Mouse (Mus musculus) ovary, adult 2 months (tissue): ENCODE measurements around the gene Chd3. TPM values are rescaled to one million over a fixed set of nuclear protein-coding genes. Genes with fewer than 3 reads are reported as not detected.

Experiments used
- polyA plus RNA-seq: library from polyadenylated mRNA; depleted of rRNA; stranded (reverse); fragments of >200 nt; gene quantifications from 2 replicates; pipeline ENCODE4 v1.2.3, GENCODE M21; 2012; rRNA removed

The Chd3 gene
- 192 and 199 TPM in 2 replicates for polyA plus RNA-seq

GRCm38 (mm10) chr11:69369215-69369989 is at the start of gene Chd3:
TSS of gene Chd3 (minus strand) at chr11:69369406.

DNA sequence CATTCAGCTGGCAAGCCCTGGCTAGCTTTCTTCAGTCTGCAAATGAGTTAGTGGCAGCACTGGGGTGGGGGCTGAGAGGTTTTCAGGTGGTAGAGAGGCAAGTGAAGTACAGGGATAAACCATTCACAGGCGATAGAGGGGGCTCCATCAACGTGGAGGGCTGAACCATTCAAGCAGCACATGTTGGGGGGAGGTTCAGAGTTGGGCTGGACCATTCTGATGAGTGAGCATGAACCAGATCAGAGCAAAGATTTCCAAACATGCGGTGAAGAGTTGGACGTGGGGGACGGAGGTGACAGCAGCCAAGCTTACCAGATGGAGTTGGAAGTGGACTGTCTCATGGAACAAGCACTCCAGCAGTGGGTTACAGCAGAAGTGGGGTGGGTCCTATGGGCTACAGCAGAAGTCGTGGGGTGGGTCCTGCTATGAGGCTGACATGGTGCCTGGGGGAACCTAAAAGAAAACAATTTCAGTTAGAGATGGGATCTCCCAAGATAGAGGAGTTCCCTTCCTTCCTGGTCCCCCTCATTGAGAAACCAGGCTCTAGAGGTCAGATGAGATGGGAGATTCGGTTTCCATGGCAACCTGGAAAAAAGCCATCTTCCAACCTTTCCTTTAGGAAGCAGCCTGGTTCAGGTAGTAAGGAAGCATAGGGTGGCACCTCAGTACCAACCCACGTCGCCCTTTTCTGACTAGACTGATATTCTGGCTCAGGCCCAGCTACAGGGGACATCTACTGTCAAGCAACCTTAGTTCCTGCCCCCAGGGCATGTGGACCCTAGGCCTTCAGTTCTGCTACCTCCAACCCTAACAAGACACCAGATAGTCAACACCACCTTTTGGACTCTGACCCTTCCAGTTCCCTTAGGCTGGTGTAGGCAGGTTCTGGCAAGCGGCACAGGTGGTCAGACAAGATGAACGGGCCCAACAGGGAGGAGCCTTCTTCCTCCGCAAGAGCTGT is 44.3 kb upstream of the Chd3 start, which contains the start of gene Kdm6b:
TSS of gene Kdm6b (minus strand) at position 455 of the 961 bp plus-strand sequence.

GRCm38 (mm10) chr11:69398059-69398458 is 28.9 kb upstream of the Chd3 start, which contains the start of gene Tmem88:
TSS of gene Tmem88 (minus strand) at chr11:69398234.

DNA sequence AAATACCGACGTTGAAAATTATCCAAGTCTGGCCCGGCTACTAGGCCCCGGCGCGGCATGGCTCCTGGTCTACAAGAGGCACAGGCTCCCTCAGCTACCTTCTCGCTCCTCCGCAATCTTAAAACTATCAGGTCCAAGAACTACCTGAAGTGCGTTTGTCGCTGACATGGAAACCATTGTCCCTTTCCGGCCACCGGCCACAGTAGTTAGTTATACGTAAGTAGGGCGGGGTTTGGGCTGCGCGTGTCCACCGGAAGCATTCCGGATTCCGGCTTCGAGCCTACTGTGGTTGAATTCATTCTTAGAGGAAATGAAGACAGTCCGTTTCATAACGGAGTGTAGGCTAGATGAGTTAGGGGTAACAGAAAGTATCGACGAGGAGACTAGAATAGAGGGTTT is 26.0 kb upstream of the Chd3 start, which contains the start of the genes Naa38 and Cyb5d1:
TSS of gene Naa38 (plus strand) at position 253 of the 399 bp plus-strand sequence.
TSS of gene Cyb5d1 (minus strand) at position 397 of the 399 bp plus-strand sequence.

GRCm38 (mm10) chr11:69340161-69341131 is 28.8 kb downstream of the Chd3 start, which contains the start of gene Rnf227:
TSS of gene Rnf227 (plus strand) at chr11:69340461.

GRCm38 (mm10) chr11:69325628-69326407 is 43.4 kb downstream of the Chd3 start, which contains the start of gene Kcnab3:
TSS of gene Kcnab3 (plus strand) at chr11:69326258.

GRCm38 (mm10) chr11:69323667-69324111 is 45.5 kb downstream of the Chd3 start, which contains the start of the genes Cntrob and Trappc1:
TSS of gene Cntrob (minus strand) at chr11:69323775.
TSS of gene Trappc1 (plus strand) at chr11:69323980.

Other genes starting within 250 kb of the Chd3 start
- 0.83 and 1.5 TPM in 2 replicates for gene Hes7, start 249.0 kb downstream of the Chd3 start, polyA plus RNA-seq
- gene 9130213A22Rik, start 246.8 kb downstream of the Chd3 start, polyA plus RNA-seq, result 1.4 TPM in 2 replicates
- gene Aloxe3, start 243.5 kb downstream of the Chd3 start, polyA plus RNA-seq, result 2.8 and 7.0 TPM in 2 replicates
- 0.18 TPM in 1 of 2 replicates, not detected in the other for gene Alox12b, start 212.4 kb downstream of the Chd3 start, polyA plus RNA-seq
- gene Alox8, start 171.6 kb downstream of the Chd3 start, polyA plus RNA-seq, result 0.06 TPM in 1 of 2 replicates, not detected in the other
- gene Gucy2e, start 132.4 kb downstream of the Chd3 start, polyA plus RNA-seq, result 1.6 and 1.8 TPM in 2 replicates
- 11.0 and 12.6 TPM in 2 replicates for gene Cntrob, start 45.6 kb downstream of the Chd3 start, polyA plus RNA-seq
- gene Trappc1, start 45.4 kb downstream of the Chd3 start, polyA plus RNA-seq, result 24.4 and 49.0 TPM in 2 replicates
- 20.8 and 21.2 TPM in 2 replicates for gene Kcnab3, start 43.1 kb downstream of the Chd3 start, polyA plus RNA-seq
- 4.7 and 4.9 TPM in 2 replicates for gene Rnf227, start 28.9 kb downstream of the Chd3 start, polyA plus RNA-seq
- 297 and 329 TPM in 2 replicates for gene Naa38, start 26.1 kb upstream of the Chd3 start, polyA plus RNA-seq
- 18.8 and 20.3 TPM in 2 replicates for gene Cyb5d1, start 26.2 kb upstream of the Chd3 start, polyA plus RNA-seq
- gene Tmem88, start 28.8 kb upstream of the Chd3 start, polyA plus RNA-seq, result 62.8 and 66.4 TPM in 2 replicates
- gene Kdm6b, start 44.3 kb upstream of the Chd3 start, polyA plus RNA-seq, result 15.6 and 16.4 TPM in 2 replicates
- gene Dnah2, start 179.7 kb upstream of the Chd3 start, polyA plus RNA-seq, result 5.1 and 7.0 TPM in 2 replicates
- 13.1 and 13.5 TPM in 2 replicates for gene Efnb3, start 190.8 kb upstream of the Chd3 start, polyA plus RNA-seq
- gene Wrap53, start 210.8 kb upstream of the Chd3 start, polyA plus RNA-seq, result 18.8 and 25.8 TPM in 2 replicates
- gene Trp53, start 211.0 kb upstream of the Chd3 start, polyA plus RNA-seq, result 145 and 203 TPM in 2 replicates
- 119 and 137 TPM in 2 replicates for gene Atp1b2, start 236.5 kb upstream of the Chd3 start, polyA plus RNA-seq
- gene Shbg, start 248.5 kb upstream of the Chd3 start, polyA plus RNA-seq, result 5.6 and 7.1 TPM in 2 replicates